ENCODE assay signal across 9 mouse cellular contexts in the genomic region with DNA sequence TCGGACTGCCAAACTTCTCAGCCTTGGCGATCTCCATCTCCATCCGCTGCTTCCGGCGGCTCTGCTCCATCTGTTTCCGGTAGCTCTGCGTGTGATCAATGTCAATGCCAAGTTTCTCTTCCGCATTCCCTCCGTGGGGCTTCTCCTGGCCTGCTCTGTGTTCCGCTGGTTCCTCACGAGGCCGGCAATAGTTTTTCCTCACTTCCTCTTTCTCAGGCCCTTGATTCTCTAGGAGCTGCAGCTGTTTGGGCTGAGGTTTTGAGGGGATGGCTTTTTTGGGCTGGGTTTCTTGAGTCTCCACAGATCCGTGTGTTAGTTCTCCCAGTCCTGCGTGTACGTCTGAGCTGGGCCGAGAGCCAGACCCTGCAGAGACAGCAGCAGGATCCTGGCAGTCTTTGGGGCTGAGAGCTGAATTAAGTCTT. TPM values are rescaled to one million over a fixed set of nuclear protein-coding genes. Genes with fewer than 3 reads are reported as not detected.
DNase-seq lines count a peak whose midpoint lies in the region; ATAC-seq and TF ChIP-seq lines count a peak whose summit lies in the region.
"Had no signal": no experiment of that assay in that cellular context is flagged by ENCODE, and none has a peak within 500 bp of the region (broad histone marks: within the 10 kb centered on the region; RNA-seq: fewer than 3 reads in every experiment).

No protein-coding gene starts in this region.

- H3K9ac ChIP-seq in liver, adult 2 months (ENCODE audit: low read depth, low read length) = no peak overlapping the region
- H3K9ac ChIP-seq in liver, embryonic 11.5 days (ENCODE audit: low read depth, low read length) = no peak overlapping the region
- no peak overlapping the region for H3K9ac ChIP-seq in stomach, postnatal 0 days (ENCODE audit: low read length)

- TF ChIP-seq EP300 in stomach, postnatal 0 days (optimal IDR thresholded peaks at IDR 0.05) = peak; percentile 62

- H3K79me2 ChIP-seq in liver, adult 2 months (ENCODE audit: control insufficient read depth, insufficient read depth, low read length) = no peaks in the 10 kb centered on the region
- H3K79me2 ChIP-seq in macrophage (ENCODE audit: inconsistent target) = no peaks in the 10 kb centered on the region; the same call in 1 of the 2 replicates

- peak; percentile 48 for DNase-seq in liver, adult 2 months (ENCODE audit: extremely low read depth, low read depth, low spot score)
- no peak for DNase-seq in liver, embryonic 11.5 days (ENCODE audit: low spot score)
- DNase-seq in cerebellum, adult 11-12 months = peak; percentile 91
- DNase-seq in gastrocnemius, adult 2 months = peak; percentile 70
- peak; percentile 66 to 76 for DNase-seq in layer of hippocampus, adult 2 months (ENCODE audit: low spot score in 2 of 2)
- DNase-seq in stomach, postnatal 0 days (ENCODE audit: low spot score) = no peak
- no peak for DNase-seq in c-Kit-positive CD71-positive TER-119-positive erythroid progenitor cells, embryonic 14.5 days (ENCODE audit: low spot score)

- no peak overlapping the region for H3K4me3 ChIP-seq in liver, adult 2 months (ENCODE audit: insufficient read depth, low read depth, low read length)
- no peak overlapping the region for H3K4me3 ChIP-seq in liver, embryonic 11.5 days (ENCODE audit: low read depth, low read length)
- peak overlapping the region; percentile 36 for H3K4me3 ChIP-seq in gastrocnemius, adult 2 months
- H3K4me3 ChIP-seq in layer of hippocampus, adult 2 months = no peak overlapping the region
- H3K4me3 ChIP-seq in macrophage (ENCODE audit: inconsistent target) = no peak overlapping the region
- H3K4me3 ChIP-seq in stomach, postnatal 0 days (ENCODE audit: low read depth, low read length) = no peak overlapping the region

- TF ChIP-seq POLR2A in liver, adult 2 months (IDR thresholded peaks at IDR 0.05; ENCODE audit: extremely low read depth, insufficient read depth, low read length) = no peak

- TF ChIP-seq CTCF in liver, adult 2 months (IDR thresholded peaks at IDR 0.05; ENCODE audit: low read depth, low read length) = no peak
- no peak for TF ChIP-seq CTCF in gastrocnemius, adult 2 months (IDR thresholded peaks at IDR 0.05)
- no peak for TF ChIP-seq CTCF in layer of hippocampus, adult 2 months (conservative IDR thresholded peaks at IDR 0.05)
- no peak for TF ChIP-seq CTCF in stomach, postnatal 0 days (IDR thresholded peaks at IDR 0.05; ENCODE audit: low read depth)

- H3K4me2 ChIP-seq in liver, embryonic 11.5 days = no peak overlapping the region
- H3K4me2 ChIP-seq in stomach, postnatal 0 days (replicated peaks; ENCODE audit: low read depth) = no peak overlapping the region; the same call in 1 of the 2 replicates

- 88% methylated on average over 16 of the region's 16 CpGs for WGBS in liver, adult 2 months
- 82% methylated on average over 16 of the region's 16 CpGs for WGBS in liver, embryonic 11.5 days
- WGBS in macrophage (ENCODE audit: missing documents) = under 1% methylated on average over 16 of the region's 16 CpGs
- 53% methylated on average over 16 of the region's 16 CpGs for WGBS in stomach, postnatal 0 days

- H3K9me3 ChIP-seq in liver, embryonic 11.5 days (ENCODE audit: control insufficient read depth, low read length) = no peaks in the 10 kb centered on the region
- H3K9me3 ChIP-seq in stomach, postnatal 0 days (ENCODE audit: control insufficient read depth, low read length) = no peaks in the 10 kb centered on the region

- intact Hi-C loops in gastrocnemius, adult 2 months (cut with DNase I) = no loop called here

- no peak for ATAC-seq in liver, embryonic 11.5 days (replicated peaks; ENCODE audit: low FRiP score)
- ATAC-seq in stomach, postnatal 0 days (ENCODE audit: low FRiP score, low TSS enrichment) = peak; percentile 30; the same call in 1 of the 2 replicates

- peaks cover 60% of the 10 kb centered on the region for H3K36me3 ChIP-seq in liver, adult 2 months (ENCODE audit: control insufficient read depth, insufficient read depth, low read length)
- H3K36me3 ChIP-seq in liver, embryonic 11.5 days (ENCODE audit: control insufficient read depth, insufficient read depth, low read length) = peaks cover 85% of the 10 kb centered on the region
- H3K36me3 ChIP-seq in macrophage (ENCODE audit: inconsistent target) = peaks cover 83% of the 10 kb centered on the region
- H3K36me3 ChIP-seq in stomach, postnatal 0 days (ENCODE audit: control insufficient read depth, insufficient read depth, low read length) = peaks cover 55% of the 10 kb centered on the region

- no peaks in the 10 kb centered on the region for H3K27me3 ChIP-seq in liver, adult 2 months (ENCODE audit: control insufficient read depth, insufficient read depth, low read length)
- H3K27me3 ChIP-seq in liver, embryonic 11.5 days (replicated peaks; ENCODE audit: control insufficient read depth, insufficient read depth, low read length) = no peaks in the 10 kb centered on the region
- H3K27me3 ChIP-seq in stomach, postnatal 0 days (ENCODE audit: control insufficient read depth, insufficient read depth, low read length) = no peaks in the 10 kb centered on the region

- H3K27ac ChIP-seq in liver, adult 2 months (replicated peaks; ENCODE audit: insufficient read depth, low read depth, low read length) = no peak overlapping the region
- no peak overlapping the region for H3K27ac ChIP-seq in liver, embryonic 11.5 days (ENCODE audit: low read depth, low read length)
- H3K27ac ChIP-seq in gastrocnemius, adult 2 months = peak overlapping the region; percentile 80
- H3K27ac ChIP-seq in layer of hippocampus, adult 2 months = peak overlapping the region; percentile 92
- peak overlapping the region; percentile 96 for H3K27ac ChIP-seq in macrophage
- H3K27ac ChIP-seq in stomach, postnatal 0 days (replicated peaks) = peak overlapping the region; percentile 93

- H3K4me1 ChIP-seq in liver, adult 2 months (ENCODE audit: control insufficient read depth, insufficient read depth, low read length) = no peaks in the 10 kb centered on the region; the same call in none of the 2 replicates
- no peaks in the 10 kb centered on the region; the same call in 1 of the 2 replicates for H3K4me1 ChIP-seq in liver, embryonic 11.5 days (replicated peaks; ENCODE audit: control insufficient read depth, insufficient read depth, low read length)
- 0 out of 2 replicates have a peak, but pooled peaks cover 2% of the 10 kb centered on the region for H3K4me1 ChIP-seq in stomach, postnatal 0 days (replicated peaks; ENCODE audit: control insufficient read depth, insufficient read depth)

RNA-seq across cellular contexts. Expression of a gene that starts 33.2 kb away (rescaled TPM):
- 7.3 and 8.5 TPM in 2 replicates for total RNA-seq in liver, adult 2 months (2014; rRNA removed)
- polyA plus RNA-seq in liver, adult 2 months (2012; rRNA removed) = 12.8 and 16.8 TPM in 2 replicates
- polyA plus RNA-seq in liver, embryonic 11.5 days (2014; fragmentation: Nextera tagmentation; extraction: Ambion mirVana) = 24.3 and 26.4 TPM in 2 replicates
- 10 to 100 TPM; 30.2 to 30.6 TPM for total RNA-seq in gastrocnemius, adult 2 months (2021)
- total RNA-seq in layer of hippocampus, adult 2 months (2021) = 10 to 100 TPM; 33.8 to 34.6 TPM
- 100 to 1,000 TPM in 4 of 26 experiments, 10 to 100 TPM in 22; 30.8 to 125 (median 48.0) TPM for total RNA-seq in macrophage (2018; cell fraction: chromatin; rRNA removed)
- total RNA-seq in macrophage (2018; cell fraction: cytosol; rRNA removed) = 10 to 100 TPM; 10.3 to 24.2 (median 12.9) TPM
- 10 to 100 TPM; 18.3 to 78.5 (median 37.7) TPM for total RNA-seq in macrophage (2018; cell fraction: nucleus; rRNA removed)
- polyA plus RNA-seq in macrophage (2018) = 10.7 to 11.7 TPM (median 11.6 TPM) in 3 replicates
- polyA plus RNA-seq in stomach, postnatal 0 days (2015; fragmentation: Nextera tagmentation; extraction: Ambion mirVana) = 13.3 and 16.8 TPM in 2 replicates

RNA-seq across cellular contexts. Expression of a gene that starts 41.8 kb away (rescaled TPM):
- total RNA-seq in liver, adult 2 months (2014; rRNA removed) = not detected in 2 replicates
- not detected in 2 replicates for polyA plus RNA-seq in liver, adult 2 months (2012; rRNA removed)
- polyA plus RNA-seq in liver, embryonic 11.5 days (2014; fragmentation: Nextera tagmentation; extraction: Ambion mirVana) = not detected in 2 replicates
- total RNA-seq in gastrocnemius, adult 2 months (2021) = 1 to 10 TPM in 1 of 2 experiments, under 1 TPM in 1; 0.92 to 1.6 TPM
- total RNA-seq in layer of hippocampus, adult 2 months (2021) = 1 to 10 TPM; 4.1 to 5.3 TPM
- not detected for total RNA-seq in macrophage (2018; cell fraction: chromatin; rRNA removed)
- not detected for total RNA-seq in macrophage (2018; cell fraction: cytosol; rRNA removed)
- not detected for total RNA-seq in macrophage (2018; cell fraction: nucleus; rRNA removed)
- not detected in 3 replicates for polyA plus RNA-seq in macrophage (2018)
- polyA plus RNA-seq in stomach, postnatal 0 days (2015; fragmentation: Nextera tagmentation; extraction: Ambion mirVana) = not detected in 2 replicates
- polyA plus RNA-seq: liver, embryonic 16.5 days had no signal

RNA-seq across cellular contexts. Expression of a gene that starts 57.1 kb away (rescaled TPM):
- total RNA-seq in liver, adult 2 months (2014; rRNA removed) = 0.07 and 0.09 TPM in 2 replicates
- 0.02 TPM in 1 of 2 replicates, not detected in the other for polyA plus RNA-seq in liver, adult 2 months (2012; rRNA removed)
- polyA plus RNA-seq in liver, embryonic 11.5 days (2014; fragmentation: Nextera tagmentation; extraction: Ambion mirVana) = 0.42 and 1.2 TPM in 2 replicates
- total RNA-seq in gastrocnemius, adult 2 months (2021) = 100 to 1,000 TPM; 223 to 468 TPM
- under 1 TPM in 1 of 2 experiments, not detected in 1; 0.12 TPM for total RNA-seq in layer of hippocampus, adult 2 months (2021)
- total RNA-seq in macrophage (2018; cell fraction: chromatin; rRNA removed) = not detected
- not detected for total RNA-seq in macrophage (2018; cell fraction: cytosol; rRNA removed)
- under 1 TPM in 1 of 26 experiments, not detected in 25; 0.24 TPM for total RNA-seq in macrophage (2018; cell fraction: nucleus; rRNA removed)
- polyA plus RNA-seq in macrophage (2018) = not detected in 3 replicates
- 2.3 and 3.5 TPM in 2 replicates for polyA plus RNA-seq in stomach, postnatal 0 days (2015; fragmentation: Nextera tagmentation; extraction: Ambion mirVana)

Comparison
In these comparisons a context has a peak if more than half of its experiments do, and no peak if none do; other contexts are left out.
1. DNase-seq: peak in liver, adult 2 months (single experiment), cerebellum, adult 11-12 months (single experiment), gastrocnemius, adult 2 months (single experiment) and layer of hippocampus, adult 2 months (2 of 2); none in liver, embryonic 11.5 days (single experiment), stomach, postnatal 0 days (single experiment) and c-Kit-positive CD71-positive TER-119-positive erythroid progenitor cells, embryonic 14.5 days (single experiment).
2. H3K27ac ChIP-seq: peak in gastrocnemius, adult 2 months (single experiment), layer of hippocampus, adult 2 months (single experiment), macrophage (single experiment) and stomach, postnatal 0 days (single experiment); none in liver, adult 2 months (single experiment) and liver, embryonic 11.5 days (single experiment).